Mouse (Mus musculus): ENCODE measurements at regions not wholly inside any gene's neighbourhood (a gene's known extent, or its start where the extent isn't known, plus 50 kb on each side); places are given as distances from the start of the nearest gene placed in this dataset.

DNA sequence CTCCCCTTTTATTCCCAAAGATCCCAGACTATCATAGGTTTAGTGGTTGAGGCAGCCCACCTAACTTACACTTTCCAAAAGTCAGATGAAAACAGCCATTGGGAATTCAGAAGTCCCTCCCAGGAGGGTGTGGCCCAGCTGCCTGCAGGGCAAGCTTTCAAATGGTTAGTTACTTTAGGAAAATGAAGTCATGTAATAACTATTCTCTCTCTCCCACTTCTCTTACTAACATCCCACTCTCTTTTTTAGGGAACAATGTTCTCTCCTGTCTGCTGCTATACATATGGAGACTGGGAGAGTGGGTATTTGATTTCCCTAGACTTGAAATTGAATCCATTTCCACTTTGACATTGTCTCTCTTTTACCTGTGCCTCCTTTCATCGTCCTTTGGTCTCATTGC is 55.0 kb downstream of the Zfp648 start:
- DNase-seq, result no peak

DNA sequence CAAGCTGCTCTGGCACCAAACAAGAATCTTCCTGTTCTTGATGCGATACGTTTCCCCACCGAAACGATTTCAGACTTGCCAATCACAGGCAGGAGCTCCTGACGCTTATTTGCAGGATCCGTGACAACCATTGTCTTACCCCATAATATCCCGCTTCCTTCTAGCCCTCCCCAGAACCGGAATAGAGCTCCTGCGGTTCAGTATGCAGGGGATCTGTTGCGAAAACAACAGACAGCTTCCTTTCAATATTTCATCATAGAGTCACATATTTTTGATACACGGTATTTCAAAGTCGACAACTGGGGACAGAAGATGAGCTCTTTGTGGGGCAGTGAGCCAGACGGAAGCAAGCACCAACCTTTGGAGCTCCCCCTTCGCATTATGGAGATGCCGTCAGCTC is 55.8 kb downstream of the Zfp648 start:
- peak; percentile 49 to 67 for DNase-seq

DNA sequence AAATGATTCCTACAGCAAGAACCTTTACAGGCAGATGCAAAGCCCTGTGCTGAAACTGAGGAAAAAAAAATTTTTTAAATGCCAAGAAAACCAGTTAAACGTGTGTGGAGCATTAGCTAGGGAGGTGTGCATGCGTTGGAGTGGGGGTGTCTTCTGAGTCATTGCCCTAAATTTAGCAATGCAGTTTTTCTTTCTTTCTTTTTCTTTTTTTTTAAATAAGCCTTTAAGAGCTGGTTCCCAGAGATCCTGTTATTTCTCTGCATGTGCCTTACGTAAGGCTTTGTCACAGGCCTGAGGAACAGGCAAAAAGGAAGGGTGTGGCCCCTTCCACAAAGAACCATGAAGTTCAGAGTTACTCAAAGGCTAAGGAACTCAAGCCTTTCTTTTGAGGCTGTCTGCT is 57.5 kb downstream of the Zfp648 start:
- no peak for DNase-seq

DNA sequence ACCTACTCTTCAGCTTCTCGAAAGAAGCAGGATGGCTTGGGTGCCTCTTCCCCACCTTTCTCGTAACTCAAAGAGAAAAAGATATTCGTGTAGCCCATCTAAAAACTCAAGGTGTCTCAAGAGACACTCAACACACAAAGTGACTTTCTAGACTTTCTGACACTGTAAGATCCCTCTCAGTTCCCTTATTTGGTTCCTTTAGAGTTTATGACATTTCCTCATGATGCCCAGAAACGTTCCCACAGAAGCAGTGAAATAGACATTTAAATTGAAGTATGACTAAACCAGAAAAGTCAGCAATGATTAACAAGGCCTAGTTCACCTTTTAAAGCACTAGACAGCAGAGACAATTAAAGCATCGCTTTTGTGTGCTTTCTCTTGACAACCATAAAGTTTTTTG is 59.4 kb downstream of the Zfp648 start:
- DNase-seq, result no peak

DNA sequence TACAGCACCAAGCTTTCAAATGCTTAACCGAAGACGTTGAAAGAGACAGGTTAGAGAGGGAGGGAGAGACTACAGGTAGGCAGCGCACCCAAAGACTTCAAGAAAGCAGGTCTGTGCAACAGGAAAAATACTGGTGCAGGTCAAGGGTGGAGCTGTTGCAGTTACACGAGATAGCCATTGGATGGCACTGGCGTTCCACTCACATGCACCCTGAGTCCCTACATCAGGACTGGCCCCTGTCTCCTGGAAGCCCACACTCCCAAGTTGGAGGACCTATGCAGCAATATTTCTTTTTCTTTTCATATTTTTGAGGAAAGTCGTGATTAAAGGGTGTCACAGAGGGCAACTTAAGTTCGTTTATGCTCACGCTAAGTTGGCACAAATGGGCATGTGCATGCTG is 80.5 kb downstream of the Zfp648 start:
- DNase-seq, result peak; percentile 78 to 80

DNA sequence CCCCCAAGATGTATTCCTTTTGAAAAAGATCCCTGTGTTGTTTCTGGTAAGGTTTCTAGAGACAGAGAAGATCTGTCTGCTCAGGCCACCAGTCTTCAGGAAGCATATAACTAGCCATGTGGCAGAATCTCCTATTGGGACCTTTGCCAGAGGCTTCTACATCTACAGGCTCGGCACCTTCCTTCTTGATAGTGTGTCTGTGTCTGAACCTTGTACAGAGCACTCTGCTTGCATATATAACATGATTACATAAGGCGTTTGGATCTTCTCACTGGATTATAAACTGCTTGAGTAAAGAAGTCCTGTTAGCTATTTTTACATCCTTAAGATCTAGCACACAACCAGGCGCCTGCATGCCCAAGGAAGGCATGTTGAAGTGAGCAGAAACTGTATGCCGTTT is 85.1 kb downstream of the Zfp648 start:
- peak; percentile 73 to 80 for DNase-seq

DNA sequence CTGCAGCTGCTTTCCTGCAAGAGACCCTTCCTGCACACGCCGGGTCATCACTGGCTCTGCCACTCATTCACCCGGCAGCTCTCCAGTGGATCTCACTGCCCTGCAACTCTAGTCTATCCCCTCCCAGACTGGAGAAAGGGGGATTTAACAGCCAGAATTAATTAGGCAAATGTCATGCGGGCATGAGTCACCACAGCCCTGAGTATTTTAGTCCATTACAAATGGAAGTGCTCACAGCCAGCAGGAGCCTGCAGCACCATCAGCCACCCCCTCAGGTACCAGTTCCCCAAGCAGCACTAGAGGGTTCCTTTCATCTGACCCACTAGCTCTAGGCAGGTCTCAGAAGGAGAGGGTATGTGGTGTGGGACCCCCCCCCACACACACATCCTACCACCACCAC is 91.7 kb downstream of the Zfp648 start:
- no peak for DNase-seq

DNA sequence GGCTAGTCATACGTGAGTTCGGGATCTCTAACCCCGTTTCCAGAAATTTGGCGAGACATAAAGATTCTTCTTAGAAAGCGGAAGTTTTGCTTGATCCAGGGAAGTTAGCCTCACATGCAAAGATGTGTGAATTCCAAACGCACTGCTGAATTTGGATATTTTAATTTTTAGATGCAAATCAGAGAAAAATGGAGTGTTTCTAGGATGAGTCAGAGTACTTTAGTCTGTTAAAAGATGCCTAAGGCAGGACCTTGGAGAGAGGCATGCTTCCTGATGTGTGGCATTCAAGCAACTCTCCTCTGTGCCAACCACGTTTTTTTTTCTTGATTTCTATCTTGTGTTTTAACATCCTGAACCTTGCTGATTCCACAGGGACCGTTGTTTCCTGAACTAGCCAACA is 95.1 kb downstream of the Zfp648 start:
- no peak for DNase-seq

DNA sequence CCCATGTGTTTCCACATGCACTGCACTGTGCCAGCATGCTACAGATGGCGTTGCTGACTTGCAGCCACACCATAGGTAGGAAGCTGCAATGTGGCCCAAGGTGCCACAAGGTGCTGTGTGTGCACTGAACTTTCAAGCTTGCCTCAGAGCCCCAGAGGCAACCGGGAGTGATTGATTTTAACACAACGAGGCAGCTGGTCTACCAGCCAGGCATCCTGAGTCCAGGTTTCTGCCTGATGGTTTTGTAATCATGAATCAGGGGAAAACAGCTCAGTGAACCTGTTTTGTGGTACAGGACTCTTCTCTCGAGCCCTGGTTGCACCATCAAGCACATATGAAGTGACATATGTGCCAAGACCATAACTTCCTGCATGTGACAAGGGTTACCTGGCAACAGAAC is 98.9 kb downstream of the Zfp648 start:
- DNase-seq, result peak; percentile 62 to 71

DNA sequence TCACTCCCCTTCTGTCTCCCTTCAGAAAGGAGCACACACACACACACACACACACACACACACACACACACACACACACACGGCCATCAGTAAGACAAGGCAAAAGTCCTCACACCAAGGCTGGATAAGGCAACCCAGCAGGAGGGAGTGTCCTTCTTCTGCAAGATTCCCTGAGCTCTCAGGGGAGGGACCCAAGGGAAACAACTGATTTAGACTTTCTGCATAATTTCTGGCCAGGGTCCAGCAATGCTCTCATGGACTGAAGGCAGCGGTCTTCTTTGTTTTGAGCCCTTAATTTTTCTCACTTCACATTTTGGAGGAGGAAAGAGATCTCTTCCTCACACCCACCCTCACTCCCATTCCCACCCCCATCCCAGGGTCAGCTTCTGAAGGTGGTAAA is 108.7 kb downstream of the Zfp648 start:
- DNase-seq, result peak; percentile 20 to 30

Data from cerebellum, postnatal 10 days (tissue).